Mouse (Mus musculus) hindbrain, embryonic 13.5 days (tissue): ENCODE results near the gene Hoxd13. TPM values are rescaled to one million over a fixed set of nuclear protein-coding genes. Genes with fewer than 3 reads are reported as not detected.

Experiments used
- microRNA-seq: library from miRNA; unstranded; fragments of <30 nt; microRNA quantifications from one replicate; pipeline ENCODE4, GENCODE M21; 2016
- polyA plus RNA-seq: library from polyadenylated mRNA; unstranded; fragments of >200 nt; fragmentation: Nextera tagmentation; extraction: Ambion mirVana; gene quantifications from 2 replicates; pipeline ENCODE4 v1.2.1, GENCODE M21; 2015

Gene Hoxd13
- polyA plus RNA-seq, 1 experiment from 2014 or later = not detected

Small RNAs within 50 kb of the gene (microRNA-seq; reads per million reads assigned to microRNA genes)
- gene Gm44463 = not detected

Other genes with a start within 250 kb of the Hoxd13 start
- 55.8 TPM in 2 replicates for gene Lnpk, start 88.9 kb upstream of the Hoxd13 start, polyA plus RNA-seq
- 1.3 and 1.6 TPM in 2 replicates for gene Evx2, start 8.8 kb upstream of the Hoxd13 start, polyA plus RNA-seq
- gene Hoxd12, start 6.7 kb downstream of the Hoxd13 start, polyA plus RNA-seq = not detected in 2 replicates
- not detected in 2 replicates for gene Hoxd11, start 11.2 kb downstream of the Hoxd13 start, polyA plus RNA-seq
- not detected in 2 replicates for gene Hoxd10, start 23.6 kb downstream of the Hoxd13 start, polyA plus RNA-seq
- not detected in 2 replicates for gene Hoxd9, start 29.4 kb downstream of the Hoxd13 start, polyA plus RNA-seq
- gene Hoxd8, start 36.3 kb downstream of the Hoxd13 start, polyA plus RNA-seq = 0.79 and 1.5 TPM in 2 replicates
- 76.0 and 82.5 TPM in 2 replicates for gene Hoxd3, start 43.6 kb downstream of the Hoxd13 start, polyA plus RNA-seq
- gene Hoxd4, start 43.6 kb downstream of the Hoxd13 start, polyA plus RNA-seq = 4.1 and 4.2 TPM in 2 replicates
- gene Gm28230, start 58.4 kb downstream of the Hoxd13 start, polyA plus RNA-seq = 1.3 and 1.5 TPM in 2 replicates
- 1.6 and 2.5 TPM in 2 replicates for gene Hoxd1, start 94.7 kb downstream of the Hoxd13 start, polyA plus RNA-seq
- gene Mtx2, start 157.5 kb downstream of the Hoxd13 start, polyA plus RNA-seq = 151 and 158 TPM in 2 replicates